Mouse (Mus musculus): ENCODE measurements around the gene Ubp1.

The Ubp1 gene

GRCm38 (mm10) chr9:113968967-113969366 is 38.2 kb downstream of the Ubp1 start:
- in situ Hi-C loops (cut with MboI, MseI): loop anchor here (25.0 kb wide), 1 partner anchor 643 kb away; no protein-coding TSS in a partner anchor

- in situ Hi-C loops (cut with MboI, MseI): loop anchor here (25.0 kb wide), 1 partner anchor 643 kb away; no protein-coding TSS in a partner anchor
Measured at GRCm38 (mm10) chr9:113969399-113969798, 38.7 kb downstream of the Ubp1 start.

- in situ Hi-C loops (cut with MboI, MseI): loop anchor here (25.0 kb wide), 1 partner anchor 642 kb away; no protein-coding TSS in a partner anchor
Measured at GRCm38 (mm10) chr9:113970041-113970440, 39.3 kb downstream of the Ubp1 start.

- in situ Hi-C loops (cut with MboI, MseI): loop anchor here (25.0 kb wide), 1 partner anchor 641 kb away; no protein-coding TSS in a partner anchor
Measured at GRCm38 (mm10) chr9:113971615-113972014, 40.9 kb downstream of the Ubp1 start.

- in situ Hi-C loops (cut with MboI, MseI): loop anchor here (25.0 kb wide), 1 partner anchor 638 kb away; no protein-coding TSS in a partner anchor
Measured at GRCm38 (mm10) chr9:113973857-113974256, 43.1 kb downstream of the Ubp1 start.

- in situ Hi-C loops (cut with MboI, MseI): loop anchor here (25.0 kb wide), 1 partner anchor 637 kb away; no protein-coding TSS in a partner anchor
Measured at GRCm38 (mm10) chr9:113974945-113975344, 44.2 kb downstream of the Ubp1 start.

GRCm38 (mm10) chr9:113975442-113975841 is 44.7 kb downstream of the Ubp1 start:
- in situ Hi-C loops (cut with MboI, MseI): no loop called here

GRCm38 (mm10) chr9:113976264-113976663 is 45.5 kb downstream of the Ubp1 start:
- in situ Hi-C loops (cut with MboI, MseI): no loop called here

- in situ Hi-C loops (cut with MboI, MseI): no loop called here
Measured at GRCm38 (mm10) chr9:113977225-113977840, 46.6 kb downstream of the Ubp1 start.

GRCm38 (mm10) chr9:113978656-113979055 is 47.9 kb downstream of the Ubp1 start:
- in situ Hi-C loops (cut with MboI, MseI): no loop called here

- in situ Hi-C loops (cut with MboI, MseI): no loop called here
Measured at GRCm38 (mm10) chr9:113979356-113979755, 48.6 kb downstream of the Ubp1 start.

GRCm38 (mm10) chr9:113981099-113981880 is 50.6 kb downstream of the Ubp1 start:
- in situ Hi-C loops (cut with MboI, MseI): loop anchor here (10.0 kb wide), 1 partner anchor 114 kb away; no protein-coding TSS in a partner anchor

GRCm38 (mm10) chr9:113982451-113982850 is 51.7 kb downstream of the Ubp1 start:
- in situ Hi-C loops (cut with MboI, MseI): loop anchor here (10.0 kb wide), 1 partner anchor 112 kb away; no protein-coding TSS in a partner anchor

- in situ Hi-C loops (cut with MboI, MseI): loop anchor here (10.0 kb wide), 1 partner anchor 112 kb away; no protein-coding TSS in a partner anchor
Measured at GRCm38 (mm10) chr9:113982883-113983670, 52.3 kb downstream of the Ubp1 start.

- in situ Hi-C loops (cut with MboI, MseI): loop anchor here (10.0 kb wide), 1 partner anchor 110 kb away; no protein-coding TSS in a partner anchor
Measured at GRCm38 (mm10) chr9:113984946-113985620, 54.3 kb downstream of the Ubp1 start.

GRCm38 (mm10) chr9:113990547-113991248 is 60.0 kb downstream of the Ubp1 start:
- in situ Hi-C loops (cut with MboI, MseI): loop anchor here (10.0 kb wide), 1 partner anchor 124 kb away; no protein-coding TSS in a partner anchor

- in situ Hi-C loops (cut with MboI, MseI): loop anchor here (10.0 kb wide), 1 partner anchor 122 kb away; no protein-coding TSS in a partner anchor
Measured at GRCm38 (mm10) chr9:113992810-113993209, 62.1 kb downstream of the Ubp1 start.

- in situ Hi-C loops (cut with MboI, MseI): loop anchor here (10.0 kb wide), 1 partner anchor 116 kb away; no protein-coding TSS in a partner anchor
Measured at GRCm38 (mm10) chr9:113998311-113998710, 67.6 kb downstream of the Ubp1 start.

- in situ Hi-C loops (cut with MboI, MseI): no loop called here
Measured at GRCm38 (mm10) chr9:114006801-114007200, 76.1 kb downstream of the Ubp1 start.

GRCm38 (mm10) chr9:114007850-114008350 is 77.2 kb downstream of the Ubp1 start:
- in situ Hi-C loops (cut with MboI, MseI): no loop called here
